ENCODE assay signal across 8 mouse cellular contexts in the genomic region with DNA sequence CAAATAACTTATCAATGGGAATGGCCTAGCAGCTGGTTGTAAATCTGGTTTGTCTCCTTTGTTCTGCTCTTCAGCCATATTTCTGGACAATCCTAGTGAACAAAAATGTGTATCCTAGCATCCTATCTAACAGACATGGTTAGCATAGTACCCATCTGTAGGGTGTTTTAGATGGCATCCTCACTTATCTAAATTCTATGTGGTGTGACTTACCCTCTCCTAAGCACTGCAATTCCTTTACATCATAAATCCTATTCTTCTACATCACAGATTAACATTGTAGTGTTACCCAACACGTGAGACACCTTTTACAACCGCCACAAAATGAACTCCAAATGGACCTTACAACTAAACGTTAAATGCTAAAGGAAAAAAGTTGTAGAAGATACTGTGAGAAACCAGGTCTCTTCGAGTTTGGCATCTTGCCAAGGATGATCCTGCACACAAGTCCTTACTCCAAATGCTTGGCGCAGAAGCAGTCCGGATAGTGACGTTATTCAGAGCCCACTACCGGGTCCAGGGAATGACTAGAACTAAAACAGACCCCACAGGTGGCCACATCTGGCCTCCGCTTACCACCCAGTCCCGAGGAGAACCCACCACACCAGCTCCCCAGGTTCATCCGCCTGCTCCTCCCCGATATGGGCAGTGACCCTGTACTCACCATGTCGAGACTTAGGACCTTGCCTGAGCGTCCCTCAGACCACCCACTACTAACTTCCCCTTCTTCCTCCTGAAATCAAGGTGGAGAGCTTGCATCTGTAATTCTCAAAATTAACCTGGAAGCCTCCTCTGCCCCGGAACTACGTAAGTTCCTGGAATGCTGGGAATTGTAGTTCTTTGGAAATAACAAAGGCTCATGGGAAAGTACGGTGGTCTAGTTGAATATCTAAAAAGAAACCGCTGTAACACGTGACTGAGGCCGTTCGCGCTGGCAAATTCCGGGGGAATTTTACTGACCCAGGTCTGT. TPM values are rescaled to one million over a fixed set of nuclear protein-coding genes. Genes with fewer than 3 reads are reported as not detected.
DNase-seq lines count a peak whose midpoint lies in the region; ATAC-seq and TF ChIP-seq lines count a peak whose summit lies in the region.

A gene (minus strand): TSS at position 753 of the 970 bp plus-strand sequence.

- no peaks in the 10 kb centered on the region for H3K27me3 ChIP-seq in G1E (ENCODE audit: insufficient read depth, low read length)
- no peaks in the 10 kb centered on the region for H3K27me3 ChIP-seq in forebrain, embryonic 14.5 days (replicated peaks; ENCODE audit: control insufficient read depth, insufficient read depth, low read length)
- no peaks in the 10 kb centered on the region for H3K27me3 ChIP-seq in liver, embryonic 16.5 days (ENCODE audit: control insufficient read depth, insufficient read depth, low read depth, low read length)
- no peaks in the 10 kb centered on the region for H3K27me3 ChIP-seq in neural tube, embryonic 13.5 days
- no peaks in the 10 kb centered on the region for H3K27me3 ChIP-seq in testis, adult 2 months (ENCODE audit: control insufficient read depth, insufficient read depth, low read length)

- H3K4me1 ChIP-seq in G1E (ENCODE audit: insufficient read depth, low read depth, low read length), result peaks cover 19% of the 10 kb centered on the region
- peaks cover 10% of the 10 kb centered on the region for H3K4me1 ChIP-seq in forebrain, embryonic 14.5 days (ENCODE audit: control insufficient read depth, insufficient read depth, low read length)
- H3K4me1 ChIP-seq in liver, embryonic 16.5 days (ENCODE audit: control insufficient read depth, low read depth, low read length), result peaks cover 5% of the 10 kb centered on the region
- peaks cover 21% of the 10 kb centered on the region for H3K4me1 ChIP-seq in neural tube, embryonic 13.5 days (replicated peaks)
- H3K4me1 ChIP-seq in testis, adult 2 months (ENCODE audit: control insufficient read depth, insufficient read depth, low read length), result peaks cover 2% of the 10 kb centered on the region; the same call in 1 of the 2 replicates

- peak within 1 kb of the TSS; percentile 72 for H3K9ac ChIP-seq in forebrain, embryonic 14.5 days (ENCODE audit: low read length)
- peak within 1 kb of the TSS; percentile 58 for H3K9ac ChIP-seq in liver, embryonic 16.5 days (ENCODE audit: low read depth, low read length)
- H3K9ac ChIP-seq in neural tube, embryonic 13.5 days, result peak within 1 kb of the TSS; percentile 78

- intact Hi-C loops in heart, postnatal 14 days (cut with DNase I), result no loop called here

- H3K36me3 ChIP-seq in G1E (replicated peaks), result peaks cover 21% of the 10 kb centered on the region
- peaks cover 10% of the 10 kb centered on the region for H3K36me3 ChIP-seq in forebrain, embryonic 14.5 days (ENCODE audit: control insufficient read depth, insufficient read depth, low read length)
- H3K36me3 ChIP-seq in liver, embryonic 16.5 days (ENCODE audit: control insufficient read depth, insufficient read depth), result 0 out of 2 replicates have a peak, but pooled peaks cover under 1% of the 10 kb centered on the region
- H3K36me3 ChIP-seq in neural tube, embryonic 13.5 days, result peaks cover 32% of the 10 kb centered on the region
- no peaks in the 10 kb centered on the region for H3K36me3 ChIP-seq in testis, adult 2 months (ENCODE audit: control insufficient read depth, insufficient read depth, low read length)

- H3K4me3 ChIP-seq in G1E (ENCODE audit: low read depth, low read length), result peak within 1 kb of the TSS; percentile 82
- H3K4me3 ChIP-seq in forebrain, embryonic 14.5 days (ENCODE audit: low read depth, low read length), result peak within 1 kb of the TSS; percentile 75
- H3K4me3 ChIP-seq in liver, embryonic 16.5 days (ENCODE audit: low read depth, low read length), result peak within 1 kb of the TSS; percentile 66
- peak within 1 kb of the TSS; percentile 75 for H3K4me3 ChIP-seq in neural tube, embryonic 13.5 days
- H3K4me3 ChIP-seq in testis, adult 2 months (ENCODE audit: control insufficient read depth, low read depth, low read length), result peak within 1 kb of the TSS; percentile 100

- TF ChIP-seq CTCF in G1E (IDR thresholded peaks at IDR 0.05; ENCODE audit: low read depth, low read length), result no peak
- no peak for TF ChIP-seq CTCF in testis, adult 2 months (IDR thresholded peaks at IDR 0.05; ENCODE audit: control insufficient read depth, insufficient read depth, insufficient replicate concordance, low read depth, low read length)

- H3K9me3 ChIP-seq in G1E (replicated peaks), result no peaks in the 10 kb centered on the region
- H3K9me3 ChIP-seq in forebrain, embryonic 14.5 days (replicated peaks; ENCODE audit: control insufficient read depth, low read length), result peaks cover 14% of the 10 kb centered on the region
- no peaks in the 10 kb centered on the region for H3K9me3 ChIP-seq in liver, embryonic 16.5 days (replicated peaks; ENCODE audit: control insufficient read depth, low read length)
- peaks cover 12% of the 10 kb centered on the region for H3K9me3 ChIP-seq in neural tube, embryonic 13.5 days

- H3K4me2 ChIP-seq in forebrain, embryonic 14.5 days (ENCODE audit: low read length), result peak within 1 kb of the TSS; percentile 75
- H3K4me2 ChIP-seq in liver, embryonic 16.5 days (ENCODE audit: low read depth, low read length), result peak within 1 kb of the TSS; percentile 83
- peak within 1 kb of the TSS; percentile 72 for H3K4me2 ChIP-seq in neural tube, embryonic 13.5 days

- 7% methylated on average over 23 of the region's 23 CpGs for WGBS in forebrain, embryonic 14.5 days
- WGBS in large intestine, adult 2 months, result under 1% methylated on average over 23 of the region's 23 CpGs
- WGBS in liver, embryonic 16.5 days (ENCODE audit: insufficient replicate concordance), result 2% methylated on average over 23 of the region's 23 CpGs
- WGBS in neural tube, embryonic 13.5 days, result 5% methylated on average over 23 of the region's 23 CpGs

- H3K27ac ChIP-seq in forebrain, embryonic 14.5 days (ENCODE audit: low read depth, low read length), result no peak within 1 kb of the TSS
- peak within 1 kb of the TSS; percentile 45; the same call in 1 of the 2 replicates for H3K27ac ChIP-seq in liver, embryonic 16.5 days (ENCODE audit: low read length)
- H3K27ac ChIP-seq in neural tube, embryonic 13.5 days (replicated peaks), result peak within 1 kb of the TSS; percentile 49; the same call in 1 of the 2 replicates
- H3K27ac ChIP-seq in testis, adult 2 months (ENCODE audit: control insufficient read depth, insufficient read depth, low read depth, low read length), result peak within 1 kb of the TSS; percentile 95

- DNase-seq in G1E (ENCODE audit: low spot score), result peak; percentile 39
- DNase-seq in c-Kit-positive CD71-positive TER-119-positive erythroid progenitor cells, embryonic 14.5 days (ENCODE audit: low spot score), result peak; percentile 83
- peak; percentile 98 for DNase-seq in forebrain, embryonic 14.5 days (ENCODE audit: low spot score)
- peak; percentile 27 to 71 for DNase-seq in heart, postnatal 14 days
- peak; percentile 76 for DNase-seq in large intestine, adult 2 months (ENCODE audit: low read depth, low spot score)

- no peak for TF ChIP-seq POLR2A in testis, adult 2 months (IDR thresholded peaks at IDR 0.05; ENCODE audit: control insufficient read depth, low read depth, low read length)

- peak; percentile 69 for ATAC-seq in G1E (ENCODE audit: extremely low read depth, insufficient number of reproducible peaks, low FRiP score, poor library complexity, severe bottlenecking)
- ATAC-seq in forebrain, embryonic 14.5 days, result peak; percentile 92
- ATAC-seq in liver, embryonic 16.5 days (ENCODE audit: low read depth), result peak; percentile 86
- ATAC-seq in neural tube, embryonic 13.5 days (ENCODE audit: low read depth), result peak; percentile 89

RNA-seq across cellular contexts. Expression of the gene that starts here (rescaled TPM):
- 12.4 and 15.2 TPM in 2 replicates for total RNA-seq in G1E (2014; fragmentation: Nextera tagmentation)
- 9.3 and 10.9 TPM in 2 replicates for total RNA-seq in G1E (2017)
- polyA plus RNA-seq in G1E (2012), result 0.11 and 0.15 TPM in 2 replicates
- 8.4 and 12.5 TPM in 2 replicates for polyA plus RNA-seq in forebrain, embryonic 14.5 days (2014; fragmentation: Nextera tagmentation; extraction: Ambion mirVana)
- total RNA-seq in heart, postnatal 14 days (2021), result 10 to 100 TPM; 11.1 to 12.7 TPM
- polyA plus RNA-seq in large intestine, adult 2 months (2012; rRNA removed), result 0.84 and 0.89 TPM in 2 replicates
- 1.3 and 1.5 TPM in 2 replicates for polyA plus RNA-seq in liver, embryonic 16.5 days (2015; fragmentation: Nextera tagmentation; extraction: Ambion mirVana)
- polyA plus RNA-seq in neural tube, embryonic 13.5 days (2015; fragmentation: Nextera tagmentation; extraction: Ambion mirVana), result 5.3 and 6.4 TPM in 2 replicates
- polyA plus RNA-seq in testis, adult 2 months (2012; rRNA removed), result 1.6 and 2.3 TPM in 2 replicates

Comparison
In these comparisons a context has a peak if more than half of its experiments do, and no peak if none do; other contexts are left out.
1. Peak in DNase-seq in large intestine, adult 2 months; RNA of the gene not detected or under 1 TPM.
2. DNase-seq: peak in every context shown above with its lines; median percentile 98 in forebrain, embryonic 14.5 days; 83 in c-Kit-positive CD71-positive TER-119-positive erythroid progenitor cells, embryonic 14.5 days; 76 in large intestine, adult 2 months; 49 in heart, postnatal 14 days; 39 in G1E.